Mouse (Mus musculus) G1E (cell line): Measurements from ENCODE around the gene Slc6a4.

Experiments
- CTCF ChIP-seq: IDR thresholded peaks from 2 replicates; pipeline ENCODE4 v1.5.1; 2012; ENCODE audit warnings: low read depth, low read length, inconsistent platforms, mixed read lengths
- GATA1 ChIP-seq: IDR thresholded peaks from 2 replicates; pipeline ENCODE4 v1.6.1; 2012; ENCODE audit warnings: borderline replicate concordance, low read length, inconsistent platforms, mixed read lengths
- POLR2AphosphoS5 ChIP-seq: IDR thresholded peaks from 2 replicates; pipeline ENCODE4 v1.6.1; 2012; ENCODE audit warnings: low read depth, low read length, inconsistent platforms; ENCODE audit not compliant: insufficient replicate concordance

DNA sequence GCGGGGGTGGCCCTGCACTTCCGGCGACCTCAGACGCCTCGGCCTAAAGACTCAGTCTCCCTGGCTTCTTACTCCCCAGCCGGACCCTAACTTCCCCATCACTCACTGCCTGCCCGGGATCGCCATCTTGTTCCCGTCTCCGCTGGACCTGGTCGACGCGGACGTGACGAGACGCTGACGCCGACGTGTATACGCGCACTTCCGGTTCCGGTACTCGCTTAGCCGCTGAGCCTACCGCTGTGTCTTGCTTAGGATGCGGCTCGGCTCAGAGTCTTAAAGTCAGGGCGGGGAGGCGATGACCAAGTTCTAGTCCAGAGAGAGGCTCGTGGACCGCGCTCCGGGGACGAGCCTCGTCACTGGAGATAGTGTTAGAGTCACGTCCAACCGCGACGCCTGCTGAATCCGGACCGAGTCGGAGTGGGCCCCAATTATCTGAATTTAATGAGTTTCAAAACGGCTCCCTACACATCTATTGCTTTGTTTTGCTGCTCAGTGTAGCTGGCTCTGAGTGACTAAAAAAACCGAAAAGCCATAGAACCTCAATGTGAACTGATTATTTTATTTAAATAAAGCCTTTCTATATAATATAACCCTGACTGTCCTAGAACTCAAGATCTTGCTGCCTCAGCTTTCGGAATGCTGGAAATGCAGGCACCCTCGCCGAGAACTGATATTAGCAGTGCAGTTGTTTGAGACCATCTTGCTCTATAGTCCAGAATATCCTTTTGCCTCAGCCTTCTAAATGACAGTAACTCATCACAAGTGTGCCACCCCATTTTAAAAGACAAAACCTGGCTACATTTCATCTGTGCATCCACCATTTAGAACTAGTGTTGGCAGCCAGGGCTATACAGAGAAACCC, 80.1 kb downstream of the Slc6a4 start, which contains the start of gene Nsrp1:
- no peak for TF ChIP-seq GATA1
- TF ChIP-seq CTCF, result no peak
- no peak for TF ChIP-seq POLR2AphosphoS5
